Mouse (Mus musculus): ENCODE data around the gene Dhx8.

DNA sequence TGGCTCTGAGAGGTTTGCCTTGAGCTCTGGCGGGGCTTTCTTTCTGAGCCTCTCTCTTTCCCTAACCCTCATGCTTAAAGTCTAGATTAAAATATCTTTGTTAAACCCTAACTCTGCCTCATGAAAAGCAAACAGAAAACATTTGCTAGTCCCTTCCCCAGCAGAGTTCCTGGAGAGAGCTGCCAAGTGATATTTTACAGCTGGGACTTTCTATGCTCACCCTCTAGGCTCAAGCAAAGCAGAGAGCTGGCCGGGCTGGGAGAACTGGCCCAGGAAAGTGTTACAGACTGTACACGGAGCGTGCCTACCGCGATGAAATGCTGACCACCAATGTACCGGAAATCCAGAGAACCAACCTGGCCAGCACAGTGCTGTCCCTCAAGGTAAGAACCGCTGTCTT is 24.6 kb downstream of the Dhx8 start:
- no peak for TF ChIP-seq GATA1 (IDR thresholded peaks at IDR 0.05; ENCODE audit: borderline replicate concordance, low read length)
- TF ChIP-seq FLI1 (IDR thresholded peaks at IDR 0.05; ENCODE audit: low read length) = no peak

All from megakaryocyte, embryonic 14.5 days (primary cell).